Mouse (Mus musculus): ENCODE measurements around the gene Ankrd55.

- no peak for TF ChIP-seq CTCF (IDR thresholded peaks at IDR 0.05 in 2 of 3, conservative IDR thresholded peaks at IDR 0.05 in 1 of 3; ENCODE audit: control insufficient read depth in 1 of 3, insufficient read depth in 1 of 3, low read depth in 2 of 3, low read length in 3 of 3, poor library complexity in 1 of 3, severe bottlenecking in 1 of 3)
- no peak for TF ChIP-seq RCOR1 (IDR thresholded peaks at IDR 0.05; ENCODE audit: low read depth, low read length)
- TF ChIP-seq GATA1 (IDR thresholded peaks at IDR 0.05; ENCODE audit: low read depth, low read length): no peak
- no peak for TF ChIP-seq POLR2A (IDR thresholded peaks at IDR 0.05; ENCODE audit: control insufficient read depth in 1 of 2, insufficient read depth in 1 of 2, low read depth in 1 of 2, low read length in 2 of 2, poor library complexity in 1 of 2)
- TF ChIP-seq USF1 (IDR thresholded peaks at IDR 0.05; ENCODE audit: low read depth, low read length): no peak
- no peak for TF ChIP-seq MAX (IDR thresholded peaks at IDR 0.05; ENCODE audit: low read length)
- TF ChIP-seq MEF2A (IDR thresholded peaks at IDR 0.05; ENCODE audit: extremely low read depth, insufficient replicate concordance, low read depth, low read length, poor library complexity, severe bottlenecking): no peak
- TF ChIP-seq E2F4 (IDR thresholded peaks at IDR 0.05; ENCODE audit: borderline replicate concordance, low read depth, low read length): no peak
- no peak for TF ChIP-seq TCF12 (IDR thresholded peaks at IDR 0.05; ENCODE audit: low read depth, low read length)
- TF ChIP-seq POLR2AphosphoS5 (IDR thresholded peaks at IDR 0.05; ENCODE audit: borderline replicate concordance, low read depth, low read length): no peak
These were observed 116.5 kb downstream of the Ankrd55 start for GRCm38 (mm10) chr13:112404723-112405122.
